Mouse (Mus musculus) hindbrain, embryonic 16.5 days (tissue): ENCODE measurements at regions not wholly inside any gene's neighbourhood (a gene's known extent, or its start where the extent isn't known, plus 50 kb on each side); places are given as distances from the start of the nearest gene placed in this dataset.
"Not testable (repeated sequence)": the region's sequence is repeated elsewhere in the genome, so short reads cannot be mapped to it uniquely, and the experiment has no call there.

Experiments used
- ATAC-seq: fragments of 200-750 bp; cut with Nextera tagmentation; 2 replicates; pipeline ENCODE4 v1.8.0; 2017; ENCODE audit warnings: moderate TSS enrichment, moderate library complexity
- H3K27ac ChIP-seq: fragments of 300-500 bp; sonication (generic); 2 replicates; pipeline ENCODE4 v1.5.1; 2014; ENCODE audit warnings: low read depth, mild to moderate bottlenecking, control low read depth, low read length, moderate library complexity
- H3K27me3 ChIP-seq: fragments of 300-500 bp; sonication (generic); replicated peaks from 2 replicates; pipeline ENCODE4 v1.6.1; 2014; ENCODE audit warnings: low read length; ENCODE audit not compliant: control insufficient read depth, insufficient read depth
- H3K36me3 ChIP-seq: fragments of 300-500 bp; sonication (generic); 2 replicates; pipeline ENCODE4 v1.6.1; 2014; ENCODE audit warnings: mild to moderate bottlenecking, low read length, moderate library complexity, mixed read lengths; ENCODE audit not compliant: control insufficient read depth, insufficient read depth
- H3K4me1 ChIP-seq: fragments of 300-500 bp; sonication (generic); 2 replicates; pipeline ENCODE4 v1.6.1; 2014; ENCODE audit warnings: low read depth, low read length; ENCODE audit not compliant: control insufficient read depth, insufficient read depth
- H3K4me2 ChIP-seq: fragments of 300-500 bp; sonication (generic); 2 replicates; pipeline ENCODE4 v1.6.1; 2014; ENCODE audit warnings: mild to moderate bottlenecking, low read length, control low read depth, moderate library complexity
- H3K4me3 ChIP-seq: fragments of 300-500 bp; sonication (generic); 2 replicates; pipeline ENCODE4 v1.5.1; 2014; ENCODE audit warnings: mild to moderate bottlenecking, low read length, control low read depth, moderate library complexity
- H3K9ac ChIP-seq: fragments of 300-500 bp; sonication (generic); 2 replicates; pipeline ENCODE4 v1.6.1; 2014; ENCODE audit warnings: low read depth, mild to moderate bottlenecking, control low read depth, low read length, moderate library complexity
- H3K9me3 ChIP-seq: fragments of 300-500 bp; sonication (generic); 2 replicates; pipeline ENCODE4 v1.6.1; 2014; ENCODE audit warnings: mild to moderate bottlenecking, low read length, moderate library complexity; ENCODE audit not compliant: control insufficient read depth
- WGBS: fragments of 180-500 bp; shearing (Covaris S2); extraction: QIAGEN DNeasy Blood & Tissue Kit; methylation state at CpG from one replicate; pipeline ENCODE4 v1.1.7; 2014; 5-methylcytosine and 5-hydroxymethylcytosine counted together

- no peaks in the 10 kb centered on the region for H3K9me3 ChIP-seq
- no peak for ATAC-seq
- no peak overlapping the region for H3K4me3 ChIP-seq
- H3K4me2 ChIP-seq = no peak overlapping the region
- H3K9ac ChIP-seq = no peak overlapping the region
- no peak overlapping the region for H3K27ac ChIP-seq
- no peaks in the 10 kb centered on the region for H3K27me3 ChIP-seq
- no peaks in the 10 kb centered on the region for H3K36me3 ChIP-seq
- 75% methylated on average over 9 of the region's 9 CpGs for WGBS
- no peaks in the 10 kb centered on the region for H3K4me1 ChIP-seq
Observed at GRCm38 (mm10) chr5:97788175-97788574, 242.7 kb downstream of the Antxr2 start.

GRCm38 (mm10) chr5:97787001-97787400, 243.8 kb downstream of the Antxr2 start:
- WGBS = 91% methylated on average over 5 of the region's 5 CpGs
- Histone ChIP-seq H3K9ac (no peak overlapping the region), H3K9me3 (no peaks in the 10 kb centered on the region), H3K4me1 (no peaks in the 10 kb centered on the region), H3K27ac (no peak overlapping the region), H3K4me3 (no peak overlapping the region), H3K4me2 (no peak overlapping the region), H3K27me3 (no peaks in the 10 kb centered on the region), H3K36me3 (no peaks in the 10 kb centered on the region)
- no peak for ATAC-seq

GRCm38 (mm10) chr5:97775100-97775499, 255.7 kb downstream of the Antxr2 start:
- not testable (repeated sequence) for H3K9me3 ChIP-seq, H3K27ac ChIP-seq, ATAC-seq

GRCm38 (mm10) chr5:97773451-97773850, 257.4 kb downstream of the Antxr2 start:
- H3K9ac ChIP-seq, H3K4me3 ChIP-seq, H3K27ac ChIP-seq, H3K36me3 ChIP-seq, H3K27me3 ChIP-seq, H3K4me2 ChIP-seq, ATAC-seq, H3K4me1 ChIP-seq, H3K9me3 ChIP-seq: not testable (repeated sequence)
- WGBS = 69% methylated on average over 4 of the region's 4 CpGs

More at GRCm38 (mm10) chr5:97775100-97775499, 255.7 kb downstream of the Antxr2 start:
- not testable (repeated sequence) for H3K9ac ChIP-seq, H3K4me2 ChIP-seq, H3K27me3 ChIP-seq, H3K36me3 ChIP-seq, H3K4me1 ChIP-seq, H3K4me3 ChIP-seq
- 89% methylated on average over 3 of the region's 3 CpGs for WGBS

- Histone ChIP-seq H3K27me3 (no peaks in the 10 kb centered on the region), H3K4me2 (no peak overlapping the region), H3K4me3 (no peak overlapping the region), H3K36me3 (no peaks in the 10 kb centered on the region), H3K4me1 (no peaks in the 10 kb centered on the region), H3K9me3 (no peaks in the 10 kb centered on the region), H3K27ac (no peak overlapping the region), H3K9ac (no peak overlapping the region)
- no peak for ATAC-seq
- 93% methylated on average over 2 of the region's 2 CpGs for WGBS
Observed at GRCm38 (mm10) chr5:97737339-97737738, 280.5 kb upstream of the Gk2 start.

- Histone ChIP-seq H3K9ac (no peak overlapping the region), H3K36me3 (no peaks in the 10 kb centered on the region), H3K27me3 (no peaks in the 10 kb centered on the region), H3K4me3 (no peak overlapping the region), H3K4me2 (no peak overlapping the region), H3K4me1 (no peaks in the 10 kb centered on the region), H3K9me3 (no peaks in the 10 kb centered on the region), H3K27ac (no peak overlapping the region)
- no peak for ATAC-seq
- 84% methylated on average over 4 of the region's 4 CpGs for WGBS
Observed at GRCm38 (mm10) chr5:97730920-97731319, 274.1 kb upstream of the Gk2 start.

GRCm38 (mm10) chr5:97719364-97719763, 262.5 kb upstream of the Gk2 start:
- H3K4me3 ChIP-seq, ATAC-seq, H3K27me3 ChIP-seq, H3K4me1 ChIP-seq, H3K4me2 ChIP-seq, H3K27ac ChIP-seq, H3K36me3 ChIP-seq, H3K9me3 ChIP-seq, H3K9ac ChIP-seq: not testable (repeated sequence)
- 38% methylated on average over 4 of the region's 4 CpGs for WGBS

- Histone ChIP-seq H3K27ac (no peak overlapping the region), H3K27me3 (no peaks in the 10 kb centered on the region), H3K4me1 (no peaks in the 10 kb centered on the region), H3K4me2 (no peak overlapping the region), H3K9ac (no peak overlapping the region), H3K9me3 (no peaks in the 10 kb centered on the region), H3K4me3 (no peak overlapping the region), H3K36me3 (no peaks in the 10 kb centered on the region)
- no peak for ATAC-seq
- WGBS = 87% methylated on average over 3 of the region's 3 CpGs
Observed at GRCm38 (mm10) chr5:97705270-97705669, 248.4 kb upstream of the Gk2 start.

- Histone ChIP-seq H3K9ac (no peak overlapping the region), H3K4me3 (no peak overlapping the region)
- 81% methylated on average over 3 of the region's 3 CpGs for WGBS
Observed at GRCm38 (mm10) chr5:97700507-97700906, 243.7 kb upstream of the Gk2 start.

GRCm38 (mm10) chr5:97697581-97698134, 240.8 kb upstream of the Gk2 start:
- Histone ChIP-seq H3K4me3 (no peak overlapping the region), H3K4me2 (no peak overlapping the region), H3K27me3 (no peaks in the 10 kb centered on the region), H3K9me3 (no peaks in the 10 kb centered on the region), H3K4me1 (no peaks in the 10 kb centered on the region), H3K9ac (no peak overlapping the region), H3K36me3 (no peaks in the 10 kb centered on the region), H3K27ac (no peak overlapping the region)
- WGBS = 31% methylated on average over 8 of the region's 8 CpGs
- peak; percentile 81 for ATAC-seq

More at GRCm38 (mm10) chr5:97700507-97700906, 243.7 kb upstream of the Gk2 start:
- H3K4me1 ChIP-seq = no peaks in the 10 kb centered on the region
- no peaks in the 10 kb centered on the region for H3K9me3 ChIP-seq
- ATAC-seq = no peak
- H3K4me2 ChIP-seq = no peak overlapping the region
- H3K36me3 ChIP-seq = no peaks in the 10 kb centered on the region
- no peak overlapping the region for H3K27ac ChIP-seq
- no peaks in the 10 kb centered on the region for H3K27me3 ChIP-seq
